Mouse (Mus musculus): ENCODE measurements around the gene Synpo2.

Synpo2 gene

GRCm38 (mm10) chr3:123166450-123166849, 69.5 kb downstream of the Synpo2 start:
- in situ Hi-C loops (cut with MboI), result loop anchor here (10.0 kb wide), 2 partner anchors 158 to 188 kb away; no protein-coding TSS in a partner anchor

- in situ Hi-C loops (cut with MboI), result loop anchor here (10.0 kb wide), 2 partner anchors 161 to 191 kb away; no protein-coding TSS in a partner anchor
Measured at GRCm38 (mm10) chr3:123164183-123164582, 71.8 kb downstream of the Synpo2 start.

- in situ Hi-C loops (cut with MboI), result loop anchor here (10.0 kb wide), 2 partner anchors 162 to 192 kb away; no protein-coding TSS in a partner anchor
Measured at GRCm38 (mm10) chr3:123163192-123163523, 72.8 kb downstream of the Synpo2 start.

GRCm38 (mm10) chr3:123162289-123163191, 73.4 kb downstream of the Synpo2 start:
- in situ Hi-C loops (cut with MboI), result loop anchor here (10.0 kb wide), 2 partner anchors 162 to 192 kb away; no protein-coding TSS in a partner anchor

- in situ Hi-C loops (cut with MboI), result loop anchor here (10.0 kb wide), 2 partner anchors 164 to 194 kb away; no protein-coding TSS in a partner anchor
Measured at GRCm38 (mm10) chr3:123160792-123161191, 75.2 kb downstream of the Synpo2 start.

GRCm38 (mm10) chr3:123159139-123159824, 76.7 kb downstream of the Synpo2 start:
- in situ Hi-C loops (cut with MboI), result no loop called here

GRCm38 (mm10) chr3:123158579-123158978, 77.4 kb downstream of the Synpo2 start:
- in situ Hi-C loops (cut with MboI), result no loop called here

- in situ Hi-C loops (cut with MboI), result no loop called here
Measured at GRCm38 (mm10) chr3:123153337-123153736, 82.6 kb downstream of the Synpo2 start.

- in situ Hi-C loops (cut with MboI), result no loop called here
Measured at GRCm38 (mm10) chr3:123152911-123153310, 83.0 kb downstream of the Synpo2 start.

- in situ Hi-C loops (cut with MboI), result no loop called here
Measured at GRCm38 (mm10) chr3:123150523-123151135, 85.3 kb downstream of the Synpo2 start.

GRCm38 (mm10) chr3:123149380-123150162, 86.4 kb downstream of the Synpo2 start:
- in situ Hi-C loops (cut with MboI), result no loop called here

GRCm38 (mm10) chr3:123148641-123149040, 87.3 kb downstream of the Synpo2 start:
- in situ Hi-C loops (cut with MboI), result no loop called here

GRCm38 (mm10) chr3:123146557-123146956, 89.4 kb downstream of the Synpo2 start:
- in situ Hi-C loops (cut with MboI), result no loop called here

GRCm38 (mm10) chr3:123145942-123146341, 90.0 kb downstream of the Synpo2 start:
- in situ Hi-C loops (cut with MboI), result no loop called here

- in situ Hi-C loops (cut with MboI), result no loop called here
Measured at GRCm38 (mm10) chr3:123143412-123143811, 92.5 kb downstream of the Synpo2 start.

- in situ Hi-C loops (cut with MboI), result no loop called here
Measured at GRCm38 (mm10) chr3:123142298-123142697, 93.7 kb downstream of the Synpo2 start.

GRCm38 (mm10) chr3:123141069-123141468, 94.9 kb downstream of the Synpo2 start:
- in situ Hi-C loops (cut with MboI), result no loop called here

GRCm38 (mm10) chr3:123140134-123140533, 95.8 kb downstream of the Synpo2 start:
- in situ Hi-C loops (cut with MboI), result no loop called here

GRCm38 (mm10) chr3:123139619-123140018, 96.3 kb downstream of the Synpo2 start:
- in situ Hi-C loops (cut with MboI), result no loop called here

GRCm38 (mm10) chr3:123138274-123139003, 97.5 kb downstream of the Synpo2 start:
- in situ Hi-C loops (cut with MboI), result no loop called here

GRCm38 (mm10) chr3:123132101-123132500, 103.8 kb downstream of the Synpo2 start:
- in situ Hi-C loops (cut with MboI), result no loop called here
